ENCODE assay signal across 8 mouse cellular contexts in genomic region chr3:89456726-89457665, GRCm38 (mm10). TPM values are rescaled to one million over a fixed set of nuclear protein-coding genes. Genes with fewer than 3 reads are reported as not detected.
DNase-seq lines count a peak whose midpoint lies in the region; TF ChIP-seq lines count a peak whose summit lies in the region.

No protein-coding gene starts in this region.

- TF ChIP-seq POLR2A in heart, adult 2 months (IDR thresholded peaks at IDR 0.05; ENCODE audit: insufficient read depth, low read depth, low read length), result no peak

- TF ChIP-seq CTCF in layer of hippocampus, adult 2 months (conservative IDR thresholded peaks at IDR 0.05), result peak; percentile 72
- peak; percentile 68 for TF ChIP-seq CTCF in heart, adult 2 months (IDR thresholded peaks at IDR 0.05)

- H3K4me1 ChIP-seq in heart, adult 2 months (ENCODE audit: control insufficient read depth, insufficient read depth, low read length), result no peaks in the 10 kb centered on the region; the same call in 1 of the 2 replicates

- DNase-seq in layer of hippocampus, adult 2 months (ENCODE audit: low spot score in 2 of 2), result peak; percentile 43 to 70
- DNase-seq in layer of hippocampus, adult 9-10 months (ENCODE audit: low spot score), result no peak
- peak; percentile 83 for DNase-seq in MEL-GATA-1-ER (ENCODE audit: extremely low read depth, low read depth)
- DNase-seq in cerebellum, adult 9-11 months, result peak; percentile 43
- peak; percentile 61 to 77 for DNase-seq in heart, adult 2 months
- peak; percentile 66 to 91 for DNase-seq in kidney, postnatal 36 days
- peak; percentile 64 to 83 for DNase-seq in lung, postnatal 4 days
- DNase-seq in thymus, adult 18-20 months, result peak; percentile 51 to 56

- no peak for TF ChIP-seq EP300 in heart, adult 2 months (IDR thresholded peaks at IDR 0.05; ENCODE audit: insufficient read depth, low read depth, low read length)

- H3K27me3 ChIP-seq in heart, adult 2 months (ENCODE audit: control insufficient read depth, insufficient read depth, low read length), result no peaks in the 10 kb centered on the region

- intact Hi-C loops in heart, adult 2 months (cut with DNase I), result loop anchor here (2.0 to 5.0 kb wide), 3 partner anchors 28 to 270 kb away; partner anchors contain the start of gene Flad1

- H3K36me3 ChIP-seq in heart, adult 2 months (ENCODE audit: control insufficient read depth, insufficient read depth, low read length), result no peaks in the 10 kb centered on the region; the same call in 1 of the 2 replicates

- H3K9ac ChIP-seq in heart, adult 2 months (ENCODE audit: low read depth, low read length), result no peak overlapping the region

- H3K4me3 ChIP-seq in layer of hippocampus, adult 2 months, result no peak overlapping the region
- H3K4me3 ChIP-seq in heart, adult 2 months, result no peak overlapping the region

- no peak overlapping the region for H3K27ac ChIP-seq in layer of hippocampus, adult 2 months
- no peak overlapping the region for H3K27ac ChIP-seq in heart, adult 2 months

- WGBS in heart, adult 2 months, result 37% methylated on average over 10 of the region's 10 CpGs

- H3K79me2 ChIP-seq in heart, adult 2 months (replicated peaks; ENCODE audit: control insufficient read depth, insufficient read depth, low read length), result no peaks in the 10 kb centered on the region

RNA-seq across cellular contexts. Expression of gene Pmvk, which starts 2.7 kb away (rescaled TPM):
- 10 to 100 TPM; 30.1 to 30.3 TPM for total RNA-seq in layer of hippocampus, adult 2 months (2021)
- 1 to 10 TPM; 6.7 to 7.5 TPM for total RNA-seq in heart, adult 2 months (2021)
- polyA plus RNA-seq in heart, adult 2 months (2012; rRNA removed), result 14.8 and 21.5 TPM in 2 replicates

RNA-seq across cellular contexts. Expression of gene Pbxip1, which starts 20.5 kb away (rescaled TPM):
- 10 to 100 TPM; 38.9 to 41.8 TPM for total RNA-seq in layer of hippocampus, adult 2 months (2021)
- total RNA-seq in heart, adult 2 months (2021), result 10 to 100 TPM; 55.7 to 67.5 TPM
- polyA plus RNA-seq in heart, adult 2 months (2012; rRNA removed), result 56.2 and 58.2 TPM in 2 replicates

RNA-seq across cellular contexts. Expression of gene Pygo2, which starts 27.0 kb away (rescaled TPM):
- total RNA-seq in layer of hippocampus, adult 2 months (2021), result 10 to 100 TPM; 55.5 to 61.9 TPM
- total RNA-seq in heart, adult 2 months (2021), result 10 to 100 TPM; 12.5 to 15.3 TPM
- polyA plus RNA-seq in heart, adult 2 months (2012; rRNA removed), result 14.4 and 17.3 TPM in 2 replicates

RNA-seq across cellular contexts. Expression of gene Shc1, which starts 38.8 kb away (rescaled TPM):
- 10 to 100 TPM; 12.2 to 14.3 TPM for total RNA-seq in layer of hippocampus, adult 2 months (2021)
- 10 to 100 TPM; 31.6 to 32.0 TPM for total RNA-seq in heart, adult 2 months (2021)
- 32.4 and 50.5 TPM in 2 replicates for polyA plus RNA-seq in heart, adult 2 months (2012; rRNA removed)

RNA-seq across cellular contexts. Expression of gene Cks1b, which starts 38.8 kb away (rescaled TPM):
- total RNA-seq in layer of hippocampus, adult 2 months (2021), result 1 to 10 TPM; 1.4 to 2.7 TPM
- 1 to 10 TPM; 3.3 to 3.5 TPM for total RNA-seq in heart, adult 2 months (2021)
- polyA plus RNA-seq in heart, adult 2 months (2012; rRNA removed), result 9.0 and 10.7 TPM in 2 replicates
